Mouse (Mus musculus) intestine, embryonic 16.5 days (tissue): Measurements from ENCODE around the gene Cav1. TPM values are rescaled to one million over a fixed set of nuclear protein-coding genes. Genes with fewer than 3 reads are reported as not detected.
A peak's percentile ranks its signal among the peaks of the same experiment; 100 is the strongest.

Experiments used
- ATAC-seq: fragments of 200-750 bp; cut with Nextera tagmentation; 2 replicates; pipeline ENCODE4 v1.8.0; 2017; ENCODE audit warnings: moderate TSS enrichment, moderate library complexity
- H3K27ac ChIP-seq: fragments of 300-500 bp; sonication (generic); 2 replicates; pipeline ENCODE4 v1.5.1; 2014; ENCODE audit warnings: mild to moderate bottlenecking, low read length
- H3K27me3 ChIP-seq: fragments of 300-500 bp; sonication (generic); replicated peaks from 2 replicates; pipeline ENCODE4 v1.6.1; 2014; ENCODE audit warnings: low read length, control low read depth, mixed read lengths; ENCODE audit not compliant: control insufficient read depth, insufficient read depth
- H3K36me3 ChIP-seq: fragments of 300-500 bp; sonication (generic); 2 replicates; pipeline ENCODE4 v1.6.1; 2014; ENCODE audit warnings: low read length, control low read depth; ENCODE audit not compliant: control insufficient read depth, insufficient read depth
- H3K4me1 ChIP-seq: fragments of 300-500 bp; sonication (generic); 2 replicates; pipeline ENCODE4 v1.6.1; 2014; ENCODE audit warnings: low read length, control low read depth, mixed read lengths; ENCODE audit not compliant: control insufficient read depth, insufficient read depth
- H3K4me2 ChIP-seq: fragments of 300-500 bp; sonication (generic); 2 replicates; pipeline ENCODE4 v1.6.1; 2014; ENCODE audit warnings: low read depth, low read length, control low read depth
- H3K4me3 ChIP-seq: fragments of 300-500 bp; sonication (generic); 2 replicates; pipeline ENCODE4 v1.5.1; 2014; ENCODE audit warnings: mild to moderate bottlenecking, low read length
- H3K9ac ChIP-seq: fragments of 300-500 bp; sonication (generic); 2 replicates; pipeline ENCODE4 v1.6.1; 2014; ENCODE audit warnings: low read depth, low read length
- H3K9me3 ChIP-seq: fragments of 300-500 bp; sonication (generic); 2 replicates; pipeline ENCODE4 v1.6.1; 2016; ENCODE audit warnings: low read length, control low read depth; ENCODE audit not compliant: control insufficient read depth
- WGBS: fragments of 180-500 bp; shearing (Covaris S2); extraction: QIAGEN DNeasy Blood & Tissue Kit; methylation state at CpG from one replicate; pipeline ENCODE4 v1.1.7; 2014; 5-methylcytosine and 5-hydroxymethylcytosine counted together
- polyA plus RNA-seq: library from polyadenylated mRNA; unstranded; fragments of >200 nt; fragmentation: Nextera tagmentation; extraction: Ambion mirVana; gene quantifications from 2 replicates; pipeline ENCODE4 v1.2.1, GENCODE M21; 2015

The Cav1 gene
- polyA plus RNA-seq, 1 experiment from 2014 or later, result 189 TPM

- no peaks in the 10 kb centered on the region for H3K27me3 ChIP-seq
- no peak overlapping the region for H3K4me3 ChIP-seq
- WGBS, result 79% methylated on average over 5 of the region's 5 CpGs
- H3K4me2 ChIP-seq, result no peak overlapping the region
- H3K9ac ChIP-seq, result no peak overlapping the region
- H3K4me1 ChIP-seq, result peaks cover 10% of the 10 kb centered on the region
- no peaks in the 10 kb centered on the region for H3K9me3 ChIP-seq
- H3K36me3 ChIP-seq, result no peaks in the 10 kb centered on the region
- no peak for ATAC-seq
- H3K27ac ChIP-seq, result no peak overlapping the region
Observed at GRCm38 (mm10) chr6:17314659-17315616, 8.8 kb downstream of the Cav1 start.

- 57% methylated on average over 15 of the region's 15 CpGs for WGBS
- no peak overlapping the region for H3K9ac ChIP-seq
- no peaks in the 10 kb centered on the region for H3K36me3 ChIP-seq
- H3K4me3 ChIP-seq, result no peak overlapping the region
- no peaks in the 10 kb centered on the region for H3K27me3 ChIP-seq
- H3K27ac ChIP-seq, result peak overlapping the region; percentile 42
- H3K4me2 ChIP-seq, result no peak overlapping the region
- H3K4me1 ChIP-seq, result peaks cover 10% of the 10 kb centered on the region
- no peaks in the 10 kb centered on the region for H3K9me3 ChIP-seq
- ATAC-seq, result peak; percentile 98
Observed at GRCm38 (mm10) chr6:17316294-17317166, 10.4 kb downstream of the Cav1 start.

DNA sequence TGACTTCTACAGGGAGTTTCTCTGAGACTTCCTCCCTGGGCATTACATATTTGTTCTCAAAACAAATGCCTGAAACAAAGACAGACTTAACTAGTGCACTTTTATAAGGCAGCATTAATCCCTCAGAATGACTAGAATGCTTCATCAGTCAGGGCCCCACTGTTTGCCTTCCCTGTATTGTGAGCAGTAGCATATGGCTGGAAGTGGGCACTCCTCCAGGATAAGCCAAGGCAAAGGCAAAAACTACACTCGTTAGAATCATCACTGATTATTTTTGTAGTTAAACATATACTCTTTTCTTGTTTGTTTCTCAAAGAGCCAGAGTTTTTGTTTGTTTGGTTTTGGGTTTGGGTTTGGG, 11.0 kb downstream of the Cav1 start:
- H3K4me2 ChIP-seq, result no peak overlapping the region
- H3K4me3 ChIP-seq, result no peak overlapping the region
- no peaks in the 10 kb centered on the region for H3K27me3 ChIP-seq
- H3K36me3 ChIP-seq, result no peaks in the 10 kb centered on the region
- no peak overlapping the region; the same call in 1 of the 2 replicates for H3K27ac ChIP-seq
- WGBS, result 16% methylated on average over 1 of the region's 1 CpGs
- H3K9me3 ChIP-seq, result no peaks in the 10 kb centered on the region
- no peak overlapping the region for H3K9ac ChIP-seq
- peak; percentile 71 for ATAC-seq
- peaks cover 10% of the 10 kb centered on the region for H3K4me1 ChIP-seq

- Histone ChIP-seq H3K4me1 (peaks cover 10% of the 10 kb centered on the region), H3K9ac (no peak overlapping the region), H3K36me3 (no peaks in the 10 kb centered on the region), H3K27ac (no peak overlapping the region), H3K27me3 (no peaks in the 10 kb centered on the region), H3K4me3 (no peak overlapping the region), H3K4me2 (no peak overlapping the region), H3K9me3 (no peaks in the 10 kb centered on the region)
- 71% methylated on average over 1 of the region's 1 CpGs for WGBS
- ATAC-seq, result no peak
Observed at GRCm38 (mm10) chr6:17317944-17318343, 11.8 kb downstream of the Cav1 start.

DNA sequence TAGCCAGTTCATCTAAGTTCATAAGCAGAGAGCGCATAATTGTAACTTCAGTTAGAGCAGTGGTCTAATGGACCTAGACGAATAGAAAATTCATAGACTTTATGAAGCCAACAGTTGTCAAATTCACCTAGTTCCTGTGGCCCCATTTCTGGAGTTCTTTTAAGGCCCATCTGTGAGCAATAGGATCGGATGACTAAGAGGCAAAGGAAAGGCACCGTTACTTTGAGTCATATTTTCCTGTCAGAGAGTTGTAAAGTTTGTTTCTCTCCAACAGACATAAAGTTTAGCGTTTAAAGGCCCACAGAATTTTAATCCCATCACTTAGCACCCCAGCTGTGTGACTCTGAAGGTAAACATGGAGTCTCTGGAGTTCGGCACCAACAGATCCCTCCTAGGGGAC, 15.8 kb downstream of the Cav1 start:
- no peaks in the 10 kb centered on the region for H3K36me3 ChIP-seq
- 76% methylated on average over 6 of the region's 6 CpGs for WGBS

DNA sequence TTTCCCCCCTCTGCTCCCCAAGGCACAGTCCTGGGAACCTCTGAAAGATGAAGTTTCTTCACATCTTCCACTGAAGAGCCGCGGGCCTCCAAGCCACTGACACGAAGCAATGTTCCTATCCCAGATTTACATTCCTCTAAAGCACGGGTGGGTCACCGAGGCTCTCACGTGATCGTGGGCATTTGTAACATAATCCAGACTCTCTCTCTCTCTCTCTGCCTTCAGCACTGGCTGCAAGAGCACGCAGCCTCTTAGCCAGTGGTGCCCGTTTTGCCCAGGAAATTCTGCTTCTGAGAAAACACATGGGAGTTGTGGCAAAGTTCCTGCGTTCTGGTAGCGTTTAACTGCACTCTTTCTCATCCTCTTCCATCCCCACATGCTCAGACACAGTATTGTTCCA, 21.1 kb downstream of the Cav1 start:
- Histone ChIP-seq H3K4me1 (no peaks in the 10 kb centered on the region), H3K27ac (no peak overlapping the region), H3K4me3 (no peak overlapping the region), H3K27me3 (no peaks in the 10 kb centered on the region), H3K36me3 (no peaks in the 10 kb centered on the region), H3K9me3 (no peaks in the 10 kb centered on the region), H3K9ac (no peak overlapping the region), H3K4me2 (no peak overlapping the region)
- WGBS, result 38% methylated on average over 11 of the region's 11 CpGs
- no peak for ATAC-seq

More for the DNA sequence above, 15.8 kb downstream of the Cav1 start:
- Histone ChIP-seq H3K4me3 (no peak overlapping the region), H3K4me1 (peaks cover under 1% of the 10 kb centered on the region; the same call in 1 of the 2 replicates), H3K9ac (no peak overlapping the region), H3K27ac (no peak overlapping the region), H3K4me2 (no peak overlapping the region), H3K9me3 (no peaks in the 10 kb centered on the region), H3K27me3 (no peaks in the 10 kb centered on the region)
- ATAC-seq, result no peak

DNA sequence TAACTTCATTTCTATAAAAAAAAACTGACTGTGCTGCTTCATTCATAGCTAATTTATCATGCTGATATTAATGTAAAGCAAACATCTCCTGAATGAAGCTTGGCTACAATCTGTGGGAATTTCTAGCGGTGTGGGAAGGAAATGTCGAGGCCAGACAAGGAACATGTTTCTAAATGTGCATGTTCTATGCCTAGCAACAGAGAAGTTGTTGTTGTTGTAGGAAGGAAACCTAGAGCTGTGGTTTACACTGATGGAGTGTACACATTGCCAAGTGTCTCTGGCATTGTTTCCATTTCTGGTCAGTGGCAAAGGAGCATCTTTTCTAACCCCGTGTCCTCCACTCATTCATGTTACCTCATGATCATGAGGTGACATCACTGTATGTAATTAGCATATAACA, 23.7 kb downstream of the Cav1 start:
- 54% methylated on average over 3 of the region's 3 CpGs for WGBS
- Histone ChIP-seq H3K9me3 (no peaks in the 10 kb centered on the region), H3K27ac (no peak overlapping the region)

DNA sequence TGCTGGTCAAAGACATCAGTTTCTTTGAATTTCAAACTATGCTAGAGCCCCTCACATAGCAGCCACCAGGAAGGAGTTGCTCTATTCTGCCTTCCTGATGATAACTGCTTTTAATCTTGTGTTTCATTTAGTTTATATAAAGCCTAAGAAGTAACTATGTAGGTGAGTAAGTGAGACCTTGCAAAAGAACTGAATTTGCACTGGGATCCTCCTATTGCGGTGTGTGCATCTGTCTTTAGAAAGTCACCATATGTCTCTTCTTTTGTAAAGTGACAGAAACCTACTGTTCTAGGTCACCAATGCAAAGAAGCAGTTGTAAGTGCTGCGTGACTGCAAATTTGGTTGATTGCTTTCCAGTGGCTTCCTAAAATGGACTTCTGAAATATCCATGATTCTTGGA, 31.6 kb downstream of the Cav1 start:
- Histone ChIP-seq H3K36me3 (no peaks in the 10 kb centered on the region), H3K27ac (no peak overlapping the region), H3K27me3 (no peaks in the 10 kb centered on the region), H3K9me3 (no peaks in the 10 kb centered on the region), H3K9ac (no peak overlapping the region), H3K4me2 (no peak overlapping the region), H3K4me3 (no peak overlapping the region), H3K4me1 (no peaks in the 10 kb centered on the region)
- 92% methylated on average over 2 of the region's 2 CpGs for WGBS
- no peak for ATAC-seq

More for the DNA sequence above, 23.7 kb downstream of the Cav1 start:
- Histone ChIP-seq H3K4me3 (no peak overlapping the region), H3K4me1 (no peaks in the 10 kb centered on the region), H3K9ac (no peak overlapping the region), H3K36me3 (no peaks in the 10 kb centered on the region), H3K27me3 (no peaks in the 10 kb centered on the region), H3K4me2 (no peak overlapping the region)
- no peak for ATAC-seq

GRCm38 (mm10) chr6:17340406-17340805, 34.3 kb downstream of the Cav1 start:
- ATAC-seq, result no peak
- Histone ChIP-seq H3K36me3 (no peaks in the 10 kb centered on the region), H3K9me3 (no peaks in the 10 kb centered on the region), H3K27me3 (no peaks in the 10 kb centered on the region), H3K4me1 (no peaks in the 10 kb centered on the region), H3K4me3 (no peak overlapping the region), H3K27ac (no peak overlapping the region), H3K9ac (no peak overlapping the region), H3K4me2 (no peak overlapping the region)
- 11% methylated on average over 2 of the region's 2 CpGs for WGBS
